Mouse (Mus musculus): ENCODE measurements around the gene Vmn1r135.
"Not testable (repeated sequence)": the region's sequence is repeated elsewhere in the genome, so short reads cannot be mapped to it uniquely, and the experiment has no call there.

DNA sequence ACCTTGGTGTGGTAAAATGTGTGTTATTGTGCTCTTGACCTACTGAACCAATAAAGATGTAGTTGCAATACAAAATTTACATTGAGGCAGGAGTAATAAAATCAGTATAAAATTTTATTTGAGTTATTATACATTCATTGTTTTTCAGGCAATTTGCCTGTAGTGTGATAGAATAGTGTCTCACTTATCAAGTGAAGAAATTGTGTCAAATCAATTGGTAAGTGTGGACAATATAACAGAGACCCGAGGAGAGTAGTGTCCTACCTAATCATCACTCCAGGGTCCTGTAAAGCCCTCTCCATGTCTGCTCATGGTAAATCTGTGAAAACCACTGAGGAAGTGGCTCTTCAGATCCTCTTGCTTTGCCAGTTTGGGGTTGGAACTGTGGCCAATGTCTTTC lies at the start of gene Vmn1r135:
- TF ChIP-seq CTCF (IDR thresholded peaks at IDR 0.05; ENCODE audit: low read depth); EP300 (optimal IDR thresholded peaks at IDR 0.05): not testable (repeated sequence)

Measured in stomach, postnatal 0 days (tissue).